Mouse (Mus musculus): ENCODE results near the gene Zfp36l1. TPM values are rescaled to one million over a fixed set of nuclear protein-coding genes. Genes with fewer than 3 reads are reported as not detected.

The Zfp36l1 gene
- polyA plus RNA-seq, 1 experiment: 23.3 TPM

- no peak overlapping the region; the same call in 1 of the 2 replicates for H3K4me3 ChIP-seq (ENCODE audit: insufficient read depth, low read length)
- TF ChIP-seq CTCF (IDR thresholded peaks at IDR 0.05; ENCODE audit: extremely low read depth, insufficient read depth, low read length) (no peak), POLR2A (IDR thresholded peaks at IDR 0.05; ENCODE audit: extremely low read depth, insufficient read depth, low read length) (no peak)
- peaks cover 3% of the 10 kb centered on the region for H3K4me1 ChIP-seq (ENCODE audit: control insufficient read depth, insufficient read depth, low read length)
- no peak overlapping the region for H3K27ac ChIP-seq (ENCODE audit: insufficient read depth, low read length)
Observed at GRCm38 (mm10) chr12:80133011-80133545, 20.3 kb upstream of the Zfp36l1 start.

- H3K27ac ChIP-seq (ENCODE audit: insufficient read depth, low read length): peak overlapping the region; percentile 98
- peaks cover 3% of the 10 kb centered on the region for H3K4me1 ChIP-seq (ENCODE audit: control insufficient read depth, insufficient read depth, low read length)
- peak; percentile 87 for TF ChIP-seq CTCF (IDR thresholded peaks at IDR 0.05; ENCODE audit: extremely low read depth, insufficient read depth, low read length)
- TF ChIP-seq POLR2A (IDR thresholded peaks at IDR 0.05; ENCODE audit: extremely low read depth, insufficient read depth, low read length): peak; percentile 16; the same call in 1 of the 2 replicates
- H3K4me3 ChIP-seq (ENCODE audit: insufficient read depth, low read length): peak overlapping the region; percentile 46
Observed at GRCm38 (mm10) chr12:80132250-80133003, 19.6 kb upstream of the Zfp36l1 start.

GRCm38 (mm10) chr12:80131359-80132249, 18.8 kb upstream of the Zfp36l1 start:
- TF ChIP-seq CTCF (IDR thresholded peaks at IDR 0.05; ENCODE audit: extremely low read depth, insufficient read depth, low read length): no peak
- TF ChIP-seq POLR2A (IDR thresholded peaks at IDR 0.05; ENCODE audit: extremely low read depth, insufficient read depth, low read length): no peak
- H3K4me1 ChIP-seq (ENCODE audit: control insufficient read depth, insufficient read depth, low read length): peaks cover 3% of the 10 kb centered on the region
- peak overlapping the region; percentile 98 for H3K27ac ChIP-seq (ENCODE audit: insufficient read depth, low read length)
- peak overlapping the region; percentile 46 for H3K4me3 ChIP-seq (ENCODE audit: insufficient read depth, low read length)

- no peak overlapping the region for H3K4me3 ChIP-seq (ENCODE audit: insufficient read depth, low read length)
- peaks cover 3% of the 10 kb centered on the region for H3K4me1 ChIP-seq (ENCODE audit: control insufficient read depth, insufficient read depth, low read length)
- H3K27ac ChIP-seq (ENCODE audit: insufficient read depth, low read length): peak overlapping the region; percentile 98
- no peak for TF ChIP-seq CTCF (IDR thresholded peaks at IDR 0.05; ENCODE audit: extremely low read depth, insufficient read depth, low read length)
- TF ChIP-seq POLR2A (IDR thresholded peaks at IDR 0.05; ENCODE audit: extremely low read depth, insufficient read depth, low read length): no peak
Observed at GRCm38 (mm10) chr12:80130558-80131358, 17.9 kb upstream of the Zfp36l1 start.

- Histone ChIP-seq H3K4me3 (ENCODE audit: insufficient read depth, low read length) (no peak overlapping the region), H3K27ac (ENCODE audit: insufficient read depth, low read length) (no peak overlapping the region), H3K4me1 (ENCODE audit: control insufficient read depth, insufficient read depth, low read length) (peaks cover 3% of the 10 kb centered on the region)
- TF ChIP-seq POLR2A (IDR thresholded peaks at IDR 0.05; ENCODE audit: extremely low read depth, insufficient read depth, low read length) (no peak), CTCF (IDR thresholded peaks at IDR 0.05; ENCODE audit: extremely low read depth, insufficient read depth, low read length) (peak; percentile 19; the same call in 1 of the 2 replicates)
Observed at GRCm38 (mm10) chr12:80129531-80129930, 16.7 kb upstream of the Zfp36l1 start.

GRCm38 (mm10) chr12:80127191-80127762, 14.5 kb upstream of the Zfp36l1 start:
- Histone ChIP-seq H3K27ac (ENCODE audit: insufficient read depth, low read length) (no peak overlapping the region), H3K4me3 (ENCODE audit: insufficient read depth, low read length) (no peak overlapping the region), H3K4me1 (ENCODE audit: control insufficient read depth, insufficient read depth, low read length) (peaks cover 3% of the 10 kb centered on the region)
- TF ChIP-seq CTCF (IDR thresholded peaks at IDR 0.05; ENCODE audit: extremely low read depth, insufficient read depth, low read length) (no peak), POLR2A (IDR thresholded peaks at IDR 0.05; ENCODE audit: extremely low read depth, insufficient read depth, low read length) (no peak)

- Histone ChIP-seq H3K4me3 (ENCODE audit: insufficient read depth, low read length) (no peak overlapping the region), H3K27ac (ENCODE audit: insufficient read depth, low read length) (no peak overlapping the region), H3K4me1 (ENCODE audit: control insufficient read depth, insufficient read depth, low read length) (no peaks in the 10 kb centered on the region)
- TF ChIP-seq POLR2A (IDR thresholded peaks at IDR 0.05; ENCODE audit: extremely low read depth, insufficient read depth, low read length): no peak
- TF ChIP-seq CTCF (IDR thresholded peaks at IDR 0.05; ENCODE audit: extremely low read depth, insufficient read depth, low read length): no peak
Observed at GRCm38 (mm10) chr12:80125316-80125715, 12.5 kb upstream of the Zfp36l1 start.

- Histone ChIP-seq H3K27ac (ENCODE audit: insufficient read depth, low read length) (no peak overlapping the region), H3K4me1 (ENCODE audit: control insufficient read depth, insufficient read depth, low read length) (no peaks in the 10 kb centered on the region), H3K4me3 (ENCODE audit: insufficient read depth, low read length) (no peak overlapping the region)
- no peak for TF ChIP-seq CTCF (IDR thresholded peaks at IDR 0.05; ENCODE audit: extremely low read depth, insufficient read depth, low read length)
- no peak for TF ChIP-seq POLR2A (IDR thresholded peaks at IDR 0.05; ENCODE audit: extremely low read depth, insufficient read depth, low read length)
Observed at GRCm38 (mm10) chr12:80124756-80125155, 11.9 kb upstream of the Zfp36l1 start.

Data from cortical plate, adult 2 months (tissue).